Mouse (Mus musculus): ENCODE results near the gene Olfr491. TPM values are rescaled to one million over a fixed set of nuclear protein-coding genes. Genes with fewer than 3 reads are reported as not detected.

The Olfr491 gene
- not detected in 2 replicates for polyA plus RNA-seq (2015; fragmentation: Nextera tagmentation; extraction: Ambion mirVana)

DNA sequence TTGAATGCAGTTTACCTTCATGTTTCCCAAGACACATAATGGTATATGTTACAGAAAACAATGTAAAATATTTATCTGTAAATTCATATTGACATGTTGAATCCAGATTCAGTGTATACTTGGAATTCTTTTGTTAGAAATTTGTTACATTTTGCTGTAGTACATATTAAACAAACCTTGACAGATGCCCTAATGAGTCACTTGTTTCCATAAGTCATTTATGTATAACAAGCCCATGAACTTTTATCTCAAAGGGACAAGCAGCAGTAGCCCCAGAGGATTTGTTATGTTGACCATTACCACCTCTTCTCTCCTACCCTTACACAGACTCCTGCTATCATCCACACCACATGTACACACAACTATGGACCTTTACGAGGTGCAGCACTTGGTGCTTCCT lies at the start of gene Olfr491:
TSS of gene Olfr491 (plus strand) at position 301 of the 400 bp plus-strand sequence.

DNA sequence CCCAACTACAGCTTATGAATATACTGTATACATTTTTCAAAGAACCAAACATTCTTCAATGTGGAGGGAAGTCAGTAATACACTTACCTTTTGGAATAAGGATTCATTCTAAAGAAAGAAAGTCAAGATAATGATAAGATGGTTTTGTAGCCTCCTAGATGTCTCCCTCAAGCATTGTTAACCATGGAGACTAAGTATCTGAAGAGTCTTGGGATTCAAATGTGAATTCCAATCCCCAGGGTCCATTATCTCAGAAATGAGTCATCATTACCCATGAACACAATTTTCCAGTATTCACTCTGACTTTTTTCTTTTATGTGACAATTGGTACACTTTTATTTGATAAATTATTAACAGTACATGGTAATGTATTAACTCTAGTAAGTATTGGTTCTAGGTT lies 24.4 kb upstream of the Olfr491 start, which contains the start of gene Olfr490:
TSS of gene Olfr490 (minus strand) at position 101 of the 400 bp plus-strand sequence.

DNA sequence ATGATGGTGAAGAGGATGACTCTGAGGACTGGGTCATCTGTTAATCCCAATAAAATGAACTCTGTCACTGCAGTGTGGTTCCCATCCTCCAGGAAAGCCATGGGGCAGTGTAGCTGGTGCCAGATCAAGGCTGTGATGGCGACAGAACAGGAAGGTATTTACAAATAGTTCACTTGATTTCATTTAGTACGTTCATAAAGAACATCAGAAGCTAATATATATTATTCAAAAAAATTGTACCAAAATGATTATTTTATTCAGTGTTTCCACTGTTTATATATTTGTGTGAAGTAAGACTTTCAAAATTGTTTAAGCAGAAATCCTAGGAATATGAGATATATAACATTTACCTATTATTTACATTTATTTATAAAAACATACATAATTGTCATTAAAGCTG lies 10.3 kb downstream of the Olfr491 start, which contains the start of gene Olfr492:
TSS of gene Olfr492 (minus strand) at position 101 of the 400 bp plus-strand sequence.

DNA sequence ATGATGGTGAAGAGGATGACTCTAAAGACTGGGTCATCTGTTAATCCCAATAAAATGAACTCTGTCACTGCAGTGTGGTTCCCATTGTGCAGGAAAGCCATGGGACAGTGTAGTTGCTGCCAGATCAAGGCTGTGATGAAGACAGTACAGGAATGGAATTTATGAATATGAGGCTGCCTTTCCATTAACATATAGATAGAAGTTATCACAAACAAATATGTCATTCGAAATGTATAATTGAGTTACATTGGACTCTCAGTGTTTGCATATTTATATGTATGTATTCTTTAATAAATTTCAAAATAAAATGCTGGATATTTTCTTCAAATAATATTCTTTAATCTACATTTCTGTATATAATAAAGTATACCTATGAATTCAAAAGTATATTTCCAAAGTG lies 33.6 kb downstream of the Olfr491 start, which contains the start of gene Olfr493:
TSS of gene Olfr493 (minus strand) at position 101 of the 400 bp plus-strand sequence.

DNA sequence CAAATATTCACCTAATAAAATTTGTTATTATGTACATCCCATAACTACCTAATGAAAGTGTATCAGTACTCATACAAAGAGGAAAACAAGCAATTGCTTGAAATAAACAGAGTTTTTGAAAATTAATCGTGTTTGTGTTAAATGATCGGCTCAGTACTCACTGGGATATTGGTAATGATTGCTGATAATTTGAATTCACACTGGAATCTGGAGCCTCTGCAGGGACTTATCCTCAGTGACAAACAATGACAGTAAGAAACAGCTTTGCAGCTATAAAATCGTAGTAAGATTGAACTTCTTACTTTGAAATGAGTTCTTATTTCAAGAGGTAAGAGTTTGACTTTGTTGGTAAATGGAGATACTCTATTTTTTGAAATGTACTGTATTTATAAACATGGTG lies 51.8 kb downstream of the Olfr491 start, which contains the start of gene Olfr494:
TSS of gene Olfr494 (plus strand) at position 301 of the 400 bp plus-strand sequence.

Other genes starting within 250 kb of the Olfr491 start
- not detected in 2 replicates for gene Olfr480, start 246.1 kb upstream of the Olfr491 start, polyA plus RNA-seq (2015; fragmentation: Nextera tagmentation; extraction: Ambion mirVana)
- not detected in 2 replicates for gene Olfr481, start 233.6 kb upstream of the Olfr491 start, polyA plus RNA-seq (2015; fragmentation: Nextera tagmentation; extraction: Ambion mirVana)
- gene Olfr482, start 215.9 kb upstream of the Olfr491 start, polyA plus RNA-seq (2015; fragmentation: Nextera tagmentation; extraction: Ambion mirVana), result 0.10 and 0.16 TPM in 2 replicates
- gene Olfr483, start 212.6 kb upstream of the Olfr491 start, polyA plus RNA-seq (2015; fragmentation: Nextera tagmentation; extraction: Ambion mirVana), result not detected in 2 replicates
- gene Olfr484, start 186.0 kb upstream of the Olfr491 start, polyA plus RNA-seq (2015; fragmentation: Nextera tagmentation; extraction: Ambion mirVana), result not detected in 2 replicates
- not detected in 2 replicates for gene Olfr485, start 153.6 kb upstream of the Olfr491 start, polyA plus RNA-seq (2015; fragmentation: Nextera tagmentation; extraction: Ambion mirVana)
- not detected in 2 replicates for gene Olfr486, start 140.7 kb upstream of the Olfr491 start, polyA plus RNA-seq (2015; fragmentation: Nextera tagmentation; extraction: Ambion mirVana)
- gene Olfr487, start 98.8 kb upstream of the Olfr491 start, polyA plus RNA-seq (2015; fragmentation: Nextera tagmentation; extraction: Ambion mirVana), result not detected in 2 replicates
- not detected in 2 replicates for gene Olfr488, start 55.1 kb upstream of the Olfr491 start, polyA plus RNA-seq (2015; fragmentation: Nextera tagmentation; extraction: Ambion mirVana)
- gene Olfr490, start 24.5 kb upstream of the Olfr491 start, polyA plus RNA-seq (2015; fragmentation: Nextera tagmentation; extraction: Ambion mirVana), result not detected in 2 replicates
- not detected in 2 replicates for gene Olfr492, start 10.2 kb downstream of the Olfr491 start, polyA plus RNA-seq (2015; fragmentation: Nextera tagmentation; extraction: Ambion mirVana)
- not detected in 2 replicates for gene Olfr493, start 33.5 kb downstream of the Olfr491 start, polyA plus RNA-seq (2015; fragmentation: Nextera tagmentation; extraction: Ambion mirVana)
- gene Olfr494, start 51.9 kb downstream of the Olfr491 start, polyA plus RNA-seq (2015; fragmentation: Nextera tagmentation; extraction: Ambion mirVana), result not detected in 2 replicates
- gene Olfr495, start 79.7 kb downstream of the Olfr491 start, polyA plus RNA-seq (2015; fragmentation: Nextera tagmentation; extraction: Ambion mirVana), result not detected in 2 replicates
- gene Olfr497, start 107.0 kb downstream of the Olfr491 start, polyA plus RNA-seq (2015; fragmentation: Nextera tagmentation; extraction: Ambion mirVana), result not detected in 2 replicates
- not detected in 2 replicates for gene Olfr498, start 151.9 kb downstream of the Olfr491 start, polyA plus RNA-seq (2015; fragmentation: Nextera tagmentation; extraction: Ambion mirVana)
- not detected in 2 replicates for gene Olfr502, start 211.6 kb downstream of the Olfr491 start, polyA plus RNA-seq (2015; fragmentation: Nextera tagmentation; extraction: Ambion mirVana)
- gene Olfr503, start 231.1 kb downstream of the Olfr491 start, polyA plus RNA-seq (2015; fragmentation: Nextera tagmentation; extraction: Ambion mirVana), result not detected in 2 replicates